In genomic region chr5:150967925-150968324, GRCm38 (mm10) we compare ENCODE assay signal across 24 mouse cellular contexts. TPM values are rescaled to one million over a fixed set of nuclear protein-coding genes. Genes with fewer than 3 reads are reported as not detected.
DNase-seq lines count a peak whose midpoint lies in the region; ATAC-seq and TF ChIP-seq lines count a peak whose summit lies in the region.
"Had no signal": no experiment of that assay in that cellular context is flagged by ENCODE, and none has a peak within 500 bp of the region (broad histone marks: within the 10 kb centered on the region; RNA-seq: fewer than 3 reads in every experiment).

No protein-coding gene starts in this region.

- no peak for DNase-seq in kidney, postnatal 0 days (ENCODE audit: low spot score)
- DNase-seq in kidney, postnatal 14 days = no peak
- no peak for DNase-seq in liver, postnatal 0 days
- DNase-seq in liver (no peak), R1 (ENCODE audit: low read depth, low spot score) (peak; percentile 50)
- DNase-seq in hindbrain, embryonic 14.5 days (ENCODE audit: low spot score) = no peak
- DNase-seq in ovary, postnatal 36 days (ENCODE audit: low spot score) = no peak
- DNase-seq: adrenal gland, adult 8-10 months; adrenal gland, postnatal 25 days; B cell, adult 2 months; cerebellum, adult 11-12 months; cerebellum, adult 8-10 months; cerebellum, postnatal 14 days; forebrain, postnatal 0 days; gastrocnemius, adult 2 months; gastrocnemius, postnatal 14 days had no signal

- TF ChIP-seq EP300 in liver, postnatal 0 days (IDR thresholded peaks at IDR 0.05; ENCODE audit: low read depth) = no peak

- no peak overlapping the region for H3K4me2 ChIP-seq in kidney, postnatal 0 days (ENCODE audit: low read length)
- no peak overlapping the region for H3K4me2 ChIP-seq in liver, postnatal 0 days (ENCODE audit: low read depth, low read length)
- H3K4me2 ChIP-seq in hindbrain, embryonic 14.5 days (replicated peaks) = no peak overlapping the region
- H3K4me2 ChIP-seq: heart, embryonic 11.5 days; hindbrain, embryonic 12.5 days had no signal

- H3K4me3 ChIP-seq in kidney, postnatal 0 days (replicated peaks; ENCODE audit: low read depth, low read length) = no peak overlapping the region
- no peak overlapping the region for H3K4me3 ChIP-seq in liver, postnatal 0 days (ENCODE audit: low read depth, low read length)
- H3K4me3 ChIP-seq in hindbrain, embryonic 14.5 days (replicated peaks; ENCODE audit: low read length) = no peak overlapping the region
- H3K4me3 ChIP-seq: forebrain, embryonic 10.5 days; gastrocnemius, adult 2 months; hindbrain, embryonic 12.5 days had no signal

- no peaks in the 10 kb centered on the region for H3K9me3 ChIP-seq in kidney, postnatal 0 days (replicated peaks; ENCODE audit: low read length)
- H3K9me3 ChIP-seq in liver, postnatal 0 days (ENCODE audit: low read length) = no peaks in the 10 kb centered on the region
- no peaks in the 10 kb centered on the region for H3K9me3 ChIP-seq in hindbrain, embryonic 14.5 days (ENCODE audit: control insufficient read depth, low read length)
- H3K9me3 ChIP-seq: forebrain, embryonic 10.5 days; hindbrain, embryonic 12.5 days had no signal

- no peak overlapping the region for H3K9ac ChIP-seq in kidney, postnatal 0 days (ENCODE audit: low read depth, low read length)
- H3K9ac ChIP-seq in liver, postnatal 0 days (replicated peaks) = no peak overlapping the region
- no peak overlapping the region for H3K9ac ChIP-seq in hindbrain, embryonic 14.5 days
- H3K9ac ChIP-seq: forebrain, postnatal 0 days; hindbrain, embryonic 12.5 days had no signal

- 95% methylated on average over 2 of the region's 2 CpGs for WGBS in kidney, postnatal 0 days
- 92% methylated on average over 2 of the region's 2 CpGs for WGBS in liver, postnatal 0 days (ENCODE audit: insufficient replicate concordance)
- WGBS in hindbrain, embryonic 14.5 days = 100% methylated on average over 2 of the region's 2 CpGs

- ATAC-seq in kidney, postnatal 0 days (replicated peaks; ENCODE audit: low FRiP score, low read depth) = no peak
- no peak for ATAC-seq in liver, postnatal 0 days
- no peak for ATAC-seq in hindbrain, embryonic 14.5 days (ENCODE audit: low FRiP score)
- ATAC-seq: activated CD4-positive, CD25-positive, alpha-beta regulatory T cell, adult 4 months; forebrain, embryonic 14.5 days; forebrain, postnatal 0 days; hindbrain, embryonic 16.5 days had no signal

- no peak overlapping the region for H3K27ac ChIP-seq in kidney, postnatal 0 days
- no peak overlapping the region for H3K27ac ChIP-seq in liver, postnatal 0 days (ENCODE audit: low read depth)
- H3K27ac ChIP-seq in hindbrain, embryonic 14.5 days = no peak overlapping the region
- H3K27ac ChIP-seq: forebrain, embryonic 10.5 days; gastrocnemius, adult 2 months; hindbrain, embryonic 12.5 days had no signal

- TF ChIP-seq CTCF in kidney, postnatal 0 days (IDR thresholded peaks at IDR 0.05; ENCODE audit: low read depth) = peak; percentile 21; the same call in 1 of the 2 replicates
- 0 out of 2 replicates have a peak, but pooled peaks have one; percentile 13 for TF ChIP-seq CTCF in liver, postnatal 0 days (IDR thresholded peaks at IDR 0.05; ENCODE audit: low read depth)

- no peaks in the 10 kb centered on the region for H3K4me1 ChIP-seq in kidney, postnatal 0 days (replicated peaks; ENCODE audit: insufficient read depth, low read length)
- no peaks in the 10 kb centered on the region for H3K4me1 ChIP-seq in liver, postnatal 0 days (ENCODE audit: insufficient read depth)
- no peaks in the 10 kb centered on the region for H3K4me1 ChIP-seq in hindbrain, embryonic 14.5 days (replicated peaks; ENCODE audit: control insufficient read depth, insufficient read depth, low read length)
- H3K4me1 ChIP-seq: forebrain, embryonic 10.5 days had no signal

- H3K27me3 ChIP-seq in kidney, postnatal 0 days (ENCODE audit: insufficient read depth, low read length) = no peaks in the 10 kb centered on the region
- H3K27me3 ChIP-seq in liver, postnatal 0 days (ENCODE audit: insufficient read depth, low read length) = no peaks in the 10 kb centered on the region
- no peaks in the 10 kb centered on the region for H3K27me3 ChIP-seq in hindbrain, embryonic 14.5 days (ENCODE audit: control insufficient read depth, insufficient read depth, low read length)
- H3K27me3 ChIP-seq: CH12.LX; hindbrain, embryonic 12.5 days had no signal

- H3K36me3 ChIP-seq in kidney, postnatal 0 days (ENCODE audit: insufficient read depth, low read length) = no peaks in the 10 kb centered on the region
- H3K36me3 ChIP-seq in liver, postnatal 0 days (replicated peaks; ENCODE audit: insufficient read depth, low read length) = no peaks in the 10 kb centered on the region
- H3K36me3 ChIP-seq in hindbrain, embryonic 14.5 days (replicated peaks; ENCODE audit: control insufficient read depth, insufficient read depth) = no peaks in the 10 kb centered on the region
- H3K36me3 ChIP-seq: forebrain, embryonic 10.5 days; hindbrain, embryonic 12.5 days had no signal

RNA-seq across cellular contexts. Expression of gene Kl, which starts 15.5 kb away (rescaled TPM):
- polyA plus RNA-seq in kidney, postnatal 0 days (2015; fragmentation: Nextera tagmentation; extraction: Ambion mirVana) = 65.5 and 79.5 TPM in 2 replicates
- 0.05 and 0.08 TPM in 2 replicates for polyA plus RNA-seq in liver, postnatal 0 days (2015; fragmentation: Nextera tagmentation; extraction: Ambion mirVana)
- 1.2 and 1.9 TPM in 2 replicates for polyA plus RNA-seq in hindbrain, embryonic 14.5 days (2014; fragmentation: Nextera tagmentation; extraction: Ambion mirVana)
- polyA plus RNA-seq: embryonic facial prominence, embryonic 11.5 days had no signal

Comparison
In these comparisons a context has a peak if more than half of its experiments do, and no peak if none do; other contexts are left out.
1. RNA of gene Kl, which starts 15.5 kb away (polyA plus RNA-seq): 65.5 to 79.5 TPM in kidney, postnatal 0 days; 1.2 to 1.9 TPM in hindbrain, embryonic 14.5 days and 0.05 to 0.08 TPM in liver, postnatal 0 days; every median in the first group is over 10 times any median in the second.